ENCODE assay signal across 8 mouse cellular contexts in the genomic region with DNA sequence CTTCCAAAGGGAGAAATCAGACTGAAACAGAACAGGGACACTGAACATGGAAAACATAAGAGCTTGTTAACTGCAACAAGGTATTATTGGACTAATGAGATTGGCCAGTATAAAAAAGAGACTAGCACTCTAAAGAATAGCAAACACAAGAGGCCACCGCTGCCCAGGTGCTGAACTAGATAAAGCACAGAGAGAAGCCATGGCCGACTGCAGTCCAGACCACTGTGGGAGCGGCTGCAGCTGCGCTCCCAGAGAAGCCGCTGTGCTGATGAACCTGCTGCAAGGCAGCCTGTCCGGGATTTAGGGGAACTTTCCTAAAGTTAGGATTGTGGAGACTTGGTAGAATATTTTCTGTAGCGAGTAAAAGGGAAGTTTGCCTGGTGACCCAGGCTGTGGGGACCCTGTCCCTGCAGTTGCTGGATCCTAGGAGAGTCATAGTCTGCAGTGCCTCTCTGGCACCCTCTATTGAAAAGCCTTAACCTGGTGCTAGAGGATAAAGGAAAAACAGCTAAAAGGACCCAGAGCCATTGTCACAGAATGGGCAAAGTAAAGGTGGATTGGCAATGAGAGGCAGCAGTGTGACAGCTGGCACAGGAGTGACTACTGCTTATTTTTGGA. TPM values are rescaled to one million over a fixed set of nuclear protein-coding genes. Genes with fewer than 3 reads are reported as not detected.
DNase-seq lines count a peak whose midpoint lies in the region; ATAC-seq and TF ChIP-seq lines count a peak whose summit lies in the region.

No protein-coding gene starts in this region.

- no peaks in the 10 kb centered on the region for H3K9me3 ChIP-seq in forebrain, postnatal 0 days (ENCODE audit: low read length)
- no peaks in the 10 kb centered on the region for H3K9me3 ChIP-seq in forebrain, embryonic 12.5 days
- no peaks in the 10 kb centered on the region for H3K9me3 ChIP-seq in heart, embryonic 11.5 days (replicated peaks; ENCODE audit: control insufficient read depth, low read length)
- no peaks in the 10 kb centered on the region for H3K9me3 ChIP-seq in liver, embryonic 14.5 days (ENCODE audit: control insufficient read depth, low read length)

- no peaks in the 10 kb centered on the region for H3K36me3 ChIP-seq in forebrain, postnatal 0 days (ENCODE audit: insufficient read depth)
- H3K36me3 ChIP-seq in forebrain, embryonic 12.5 days (replicated peaks), result no peaks in the 10 kb centered on the region
- H3K36me3 ChIP-seq in heart, embryonic 11.5 days (ENCODE audit: control insufficient read depth, insufficient read depth, low read length), result no peaks in the 10 kb centered on the region
- H3K36me3 ChIP-seq in liver, embryonic 14.5 days (replicated peaks; ENCODE audit: control insufficient read depth, insufficient read depth, low read depth), result no peaks in the 10 kb centered on the region

- 39% methylated on average over 7 of the region's 7 CpGs for WGBS in forebrain, postnatal 0 days
- WGBS in forebrain, embryonic 12.5 days, result 48% methylated on average over 7 of the region's 7 CpGs
- WGBS in heart, embryonic 11.5 days (ENCODE audit: insufficient replicate concordance), result 33% methylated on average over 7 of the region's 7 CpGs
- WGBS in liver, embryonic 14.5 days (ENCODE audit: insufficient replicate concordance), result 24% methylated on average over 7 of the region's 7 CpGs

- TF ChIP-seq EP300 in liver, embryonic 14.5 days (IDR thresholded peaks at IDR 0.05; ENCODE audit: low read depth), result no peak

- H3K9ac ChIP-seq in forebrain, postnatal 0 days, result no peak overlapping the region
- no peak overlapping the region for H3K9ac ChIP-seq in forebrain, embryonic 12.5 days
- H3K9ac ChIP-seq in heart, embryonic 11.5 days (ENCODE audit: low read depth, low read length), result no peak overlapping the region
- H3K9ac ChIP-seq in liver, embryonic 14.5 days (replicated peaks), result no peak overlapping the region

- no peak overlapping the region for H3K27ac ChIP-seq in forebrain, postnatal 0 days (ENCODE audit: low read depth, low read length)
- H3K27ac ChIP-seq in forebrain, embryonic 12.5 days, result no peak overlapping the region
- H3K27ac ChIP-seq in heart, embryonic 11.5 days (ENCODE audit: low read depth, low read length), result no peak overlapping the region
- H3K27ac ChIP-seq in liver, embryonic 14.5 days, result no peak overlapping the region

- no peak for ATAC-seq in forebrain, postnatal 0 days
- ATAC-seq in forebrain, embryonic 12.5 days (ENCODE audit: low FRiP score), result no peak
- ATAC-seq in heart, embryonic 11.5 days (replicated peaks; ENCODE audit: insufficient number of reproducible peaks, low FRiP score, low TSS enrichment), result no peak
- ATAC-seq in liver, embryonic 14.5 days (ENCODE audit: insufficient read depth), result no peak
- no peak for ATAC-seq in monocyte, adult 5-6 weeks (replicated peaks; ENCODE audit: insufficient number of reproducible peaks, low FRiP score, low TSS enrichment, poor library complexity, severe bottlenecking)
- ATAC-seq in megakaryocyte progenitor cell, adult 5-6 weeks (replicated peaks; ENCODE audit: poor library complexity), result no peak

- no peak overlapping the region for H3K4me3 ChIP-seq in forebrain, postnatal 0 days (ENCODE audit: low read depth, low read length)
- H3K4me3 ChIP-seq in forebrain, embryonic 12.5 days (replicated peaks), result no peak overlapping the region
- 0 out of 2 replicates have a peak overlapping the region, but pooled peaks have one; percentile 6 for H3K4me3 ChIP-seq in heart, embryonic 11.5 days (ENCODE audit: low read depth, low read length)
- H3K4me3 ChIP-seq in liver, embryonic 14.5 days (ENCODE audit: insufficient read depth in 1 of 2, low read depth in 2 of 2, low read length in 2 of 2), result peak overlapping the region in 1 of 2 experiments; percentile 14; a peak in 1 of 4 replicates

- peak; percentile 66 for TF ChIP-seq CTCF in forebrain, postnatal 0 days (IDR thresholded peaks at IDR 0.05; ENCODE audit: low read depth)
- peak; percentile 49 for TF ChIP-seq CTCF in liver, embryonic 14.5 days (IDR thresholded peaks at IDR 0.05; ENCODE audit: low read depth)

- DNase-seq in forebrain, postnatal 0 days, result no peak
- peak; percentile 50 for DNase-seq in testis, postnatal 10 days (ENCODE audit: low spot score)
- no peak for DNase-seq in testis, postnatal 14 days (ENCODE audit: low spot score)
- DNase-seq in liver, embryonic 14.5 days (ENCODE audit: low read depth in 3 of 3, low spot score in 3 of 3), result no peak

- no peak overlapping the region for H3K4me2 ChIP-seq in forebrain, postnatal 0 days (ENCODE audit: low read depth)
- no peak overlapping the region for H3K4me2 ChIP-seq in forebrain, embryonic 12.5 days
- H3K4me2 ChIP-seq in heart, embryonic 11.5 days, result peak overlapping the region; percentile 44
- H3K4me2 ChIP-seq in liver, embryonic 14.5 days (ENCODE audit: low read depth), result no peak overlapping the region

- no peaks in the 10 kb centered on the region for H3K27me3 ChIP-seq in forebrain, postnatal 0 days (ENCODE audit: insufficient read depth, low read length)
- H3K27me3 ChIP-seq in forebrain, embryonic 12.5 days, result no peaks in the 10 kb centered on the region
- no peaks in the 10 kb centered on the region for H3K27me3 ChIP-seq in heart, embryonic 11.5 days (ENCODE audit: control insufficient read depth, insufficient read depth, low read length)
- no peaks in the 10 kb centered on the region for H3K27me3 ChIP-seq in liver, embryonic 14.5 days (ENCODE audit: control insufficient read depth, insufficient read depth, low read length)

- peaks cover 21% of the 10 kb centered on the region for H3K4me1 ChIP-seq in forebrain, postnatal 0 days (ENCODE audit: insufficient read depth)
- peaks cover 31% of the 10 kb centered on the region for H3K4me1 ChIP-seq in forebrain, embryonic 12.5 days
- H3K4me1 ChIP-seq in heart, embryonic 11.5 days (ENCODE audit: control insufficient read depth, insufficient read depth, low read length), result peaks cover 6% of the 10 kb centered on the region; the same call in 1 of the 2 replicates
- H3K4me1 ChIP-seq in liver, embryonic 14.5 days (replicated peaks; ENCODE audit: control insufficient read depth in 2 of 2, insufficient read depth in 2 of 2, low read length in 1 of 2), result peaks cover 0 to 3% of the 10 kb centered on the region in 2 experiments; a peak in 3 of 4 replicates

RNA-seq across cellular contexts. Expression of a gene that starts 57.7 kb away (rescaled TPM):
- 223 and 289 TPM in 2 replicates for total RNA-seq in forebrain, postnatal 0 days (2014; rRNA removed)
- 272 and 381 TPM in 2 replicates for polyA plus RNA-seq in forebrain, postnatal 0 days (2015; fragmentation: Nextera tagmentation; extraction: Ambion mirVana)
- 99.8 and 117 TPM in 2 replicates for polyA plus RNA-seq in forebrain, embryonic 12.5 days (2016; fragmentation: Nextera tagmentation; extraction: Ambion mirVana)
- polyA plus RNA-seq in heart, embryonic 11.5 days (2014; fragmentation: Nextera tagmentation; extraction: Ambion mirVana), result 30.3 and 31.3 TPM in 2 replicates
- 2.3 and 3.4 TPM in 2 replicates for polyA plus RNA-seq in liver, embryonic 14.5 days (2012; rRNA removed)
- polyA plus RNA-seq in liver, embryonic 14.5 days (2014; fragmentation: Nextera tagmentation; extraction: Ambion mirVana), result 6.4 and 8.5 TPM in 2 replicates
- total RNA-seq in monocyte, adult 5-6 weeks (2017), result 0.10 to 1.3 TPM in 2 of 3 replicates, not detected in the other
- 0.15 TPM in 1 of 2 replicates, not detected in the other for total RNA-seq in megakaryocyte progenitor cell, adult 5-6 weeks (2015)
- 1.5 TPM in 1 of 2 replicates, not detected in the other for total RNA-seq in megakaryocyte progenitor cell, adult 5-6 weeks (2017)
